Mouse (Mus musculus) liver, postnatal 0 days (tissue): ENCODE results near the gene Npepl1.

Experiments
- CTCF ChIP-seq: sonication (generic); IDR thresholded peaks from 2 replicates; pipeline ENCODE4 v1.5.1; 2016; ENCODE audit warnings: antibody characterized with exemption, low read depth
- EP300 ChIP-seq: IDR thresholded peaks from 2 replicates; pipeline ENCODE4 v1.6.1; 2016; ENCODE audit warnings: antibody characterized with exemption, low read depth, mild to moderate bottlenecking

DNA sequence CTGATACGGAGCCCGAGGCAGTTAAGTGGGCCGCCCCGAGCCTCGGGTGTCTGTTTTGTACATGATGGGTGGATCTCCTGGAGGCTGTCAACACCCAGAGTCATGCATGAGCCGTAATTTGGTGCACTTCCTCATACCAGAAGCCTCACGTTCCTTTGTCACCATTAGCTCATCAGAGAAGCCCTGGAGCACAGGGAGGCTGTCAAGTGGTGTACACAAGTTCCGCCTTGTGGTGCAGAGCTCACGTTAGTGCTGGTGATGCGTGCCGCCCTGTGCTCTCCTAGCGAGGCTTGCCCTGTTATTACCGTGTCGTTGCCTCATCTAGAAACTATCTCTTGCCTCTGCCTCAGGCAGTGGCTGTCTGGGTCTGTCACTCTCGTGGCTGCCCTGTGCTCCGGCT, 6.8 kb downstream of the Npepl1 start:
- TF ChIP-seq CTCF: no peak
- no peak for TF ChIP-seq EP300
